Mouse (Mus musculus) c-Kit-positive CD71-negative TER-119-negative erythroid progenitor cells, embryonic 14.5 days (primary cell): ENCODE measurements around the gene H60b.
"Not testable (repeated sequence)": the region's sequence is repeated elsewhere in the genome, so short reads cannot be mapped to it uniquely, and the experiment has no call there.

ENCODE experiments used
- DNase-seq: peaks from one replicate; pipeline ENCODE4 v3.0.0-alpha.2; 2013; ENCODE audit warnings: low read depth

Gene H60b

DNA sequence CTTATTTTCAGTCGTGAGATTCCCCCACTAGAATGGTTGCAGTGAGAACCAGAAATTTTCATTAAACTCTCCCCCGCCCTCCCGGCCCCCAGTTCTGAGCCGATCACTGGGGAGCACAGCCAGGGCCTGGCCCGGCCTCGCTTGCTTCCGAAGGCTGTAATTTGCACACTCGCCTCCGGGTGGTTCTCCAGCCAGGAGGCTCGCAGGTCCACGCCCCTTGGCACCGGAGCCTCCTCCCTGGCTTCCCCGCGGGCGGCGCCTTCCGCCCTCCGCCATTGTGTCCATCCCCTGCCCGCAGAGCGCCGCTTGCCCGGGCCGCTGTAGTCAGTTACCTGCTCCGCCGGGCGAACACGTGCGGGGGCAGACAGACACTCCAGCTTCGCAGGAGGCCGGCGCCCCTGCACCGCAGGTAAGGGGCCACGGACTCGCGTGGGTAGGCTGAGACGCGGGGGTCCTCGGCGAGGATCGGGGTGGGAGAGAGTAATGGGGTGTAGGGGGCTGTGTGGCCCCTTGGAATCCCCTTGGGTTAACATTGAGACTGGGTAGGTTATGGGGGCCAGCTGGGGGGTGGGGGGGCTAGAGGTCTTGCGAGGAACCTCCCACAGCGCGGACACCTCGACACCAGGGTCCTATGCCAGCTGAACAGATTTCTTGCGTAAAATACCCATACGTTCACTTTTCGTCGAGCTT, at the start of gene H60b, which contains the start of gene Raet1e:
Gene H60b (plus strand): TSS at position 277 of the 690 bp plus-strand sequence.
Gene Raet1e (plus strand): TSS at position 260 of the 690 bp plus-strand sequence.
- DNase-seq = not testable (repeated sequence)

DNA sequence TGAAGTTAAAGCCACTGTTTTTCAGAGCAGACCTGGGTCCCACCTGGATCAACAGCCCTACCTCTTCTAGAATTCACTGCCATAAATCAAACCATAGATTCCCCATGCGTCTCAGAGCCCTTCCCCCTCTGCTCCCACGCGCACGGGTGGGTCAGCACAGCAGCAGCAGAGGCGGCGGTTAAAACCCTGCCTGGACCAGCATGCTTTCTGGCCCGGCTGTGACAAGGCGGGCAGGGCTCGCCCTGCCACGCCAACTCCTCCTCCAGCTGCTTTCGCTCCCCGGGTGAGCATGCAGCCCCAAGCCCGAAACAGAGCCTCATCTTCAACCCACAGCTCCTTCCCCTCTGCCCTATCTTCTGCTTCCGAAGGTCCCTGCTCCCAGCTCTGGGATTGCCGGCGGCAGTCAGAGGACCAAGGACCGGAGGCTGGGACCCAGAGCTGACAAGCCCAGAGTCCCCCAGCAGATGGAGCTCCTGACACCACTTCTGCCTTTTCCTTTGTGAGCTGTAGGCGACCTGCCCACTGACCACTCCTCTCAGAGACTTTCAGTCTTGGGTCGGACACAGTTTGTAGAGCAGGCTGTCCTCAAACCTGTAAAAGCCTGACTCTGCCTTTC, 17.6 kb upstream of the H60b start:
- no peak for DNase-seq

DNA sequence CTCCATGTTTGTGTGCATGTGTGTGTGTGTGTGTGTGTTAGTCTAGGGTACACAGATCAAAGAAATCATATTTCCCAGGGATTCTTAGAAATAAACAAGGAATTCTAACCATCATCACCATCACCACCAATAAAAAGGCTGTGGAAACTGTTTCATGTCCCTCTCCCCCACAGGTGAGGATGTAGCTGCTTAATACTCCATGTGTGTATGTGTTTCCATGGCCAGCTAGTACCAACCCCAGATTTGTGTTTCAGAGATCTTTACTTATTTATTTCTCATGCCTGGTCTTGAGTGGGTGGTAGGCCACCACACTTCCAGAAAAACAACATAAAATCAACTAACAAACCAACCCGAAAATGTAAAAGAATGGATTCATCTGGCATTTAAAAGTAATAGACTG, 16.2 kb upstream of the H60b start:
- DNase-seq = peak; percentile 75

DNA sequence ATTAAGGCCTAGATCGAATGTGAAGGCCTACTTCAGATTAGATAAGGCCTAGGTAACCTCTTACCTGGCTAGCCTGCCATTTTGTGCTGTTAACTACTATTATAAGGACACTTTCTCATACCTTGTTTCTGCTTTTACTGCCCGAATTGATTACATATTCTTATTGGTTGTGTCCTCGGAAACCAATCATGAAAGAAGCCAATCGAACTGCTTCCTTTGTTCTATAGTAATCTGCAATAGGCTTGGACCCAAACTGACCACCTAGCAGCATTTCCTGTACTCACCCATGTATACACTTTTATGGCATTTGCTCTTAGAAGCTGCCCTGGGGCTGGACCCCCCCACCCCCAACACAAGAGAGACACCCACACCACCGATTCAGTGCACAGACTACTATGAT, 15.5 kb upstream of the H60b start:
- no peak for DNase-seq

DNA sequence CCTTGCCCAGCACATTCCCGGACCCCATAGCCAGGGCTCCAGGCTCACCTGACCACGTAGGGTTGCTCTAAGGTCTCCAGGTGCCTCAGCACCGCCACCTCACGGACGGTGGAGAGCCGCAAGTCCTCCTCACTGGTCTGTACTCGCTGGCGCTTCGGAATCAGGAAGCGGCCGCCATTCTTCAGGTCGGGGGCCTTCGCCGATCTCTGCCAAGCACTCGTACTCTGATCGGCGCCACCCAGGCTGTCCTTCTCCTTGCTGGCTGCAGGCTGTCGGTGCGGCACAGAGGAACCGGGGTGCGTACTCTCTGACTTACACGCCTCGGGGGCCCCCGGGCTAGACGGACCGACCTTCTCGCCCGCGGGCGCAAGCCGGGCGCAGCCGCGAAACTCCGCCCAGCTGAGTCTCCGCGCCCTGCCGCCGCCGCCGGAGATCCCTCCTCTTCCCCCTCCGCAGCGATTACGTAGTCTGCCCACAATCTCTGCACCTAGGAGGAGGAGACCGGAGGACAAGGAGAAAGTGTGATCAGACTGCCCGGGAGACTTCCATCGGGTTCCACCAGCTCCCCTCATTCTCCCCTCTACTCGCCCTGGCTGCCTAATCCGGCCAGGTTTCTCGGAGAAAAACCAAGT, 9.8 kb upstream of the H60b start:
- DNase-seq = peak; percentile 46

DNA sequence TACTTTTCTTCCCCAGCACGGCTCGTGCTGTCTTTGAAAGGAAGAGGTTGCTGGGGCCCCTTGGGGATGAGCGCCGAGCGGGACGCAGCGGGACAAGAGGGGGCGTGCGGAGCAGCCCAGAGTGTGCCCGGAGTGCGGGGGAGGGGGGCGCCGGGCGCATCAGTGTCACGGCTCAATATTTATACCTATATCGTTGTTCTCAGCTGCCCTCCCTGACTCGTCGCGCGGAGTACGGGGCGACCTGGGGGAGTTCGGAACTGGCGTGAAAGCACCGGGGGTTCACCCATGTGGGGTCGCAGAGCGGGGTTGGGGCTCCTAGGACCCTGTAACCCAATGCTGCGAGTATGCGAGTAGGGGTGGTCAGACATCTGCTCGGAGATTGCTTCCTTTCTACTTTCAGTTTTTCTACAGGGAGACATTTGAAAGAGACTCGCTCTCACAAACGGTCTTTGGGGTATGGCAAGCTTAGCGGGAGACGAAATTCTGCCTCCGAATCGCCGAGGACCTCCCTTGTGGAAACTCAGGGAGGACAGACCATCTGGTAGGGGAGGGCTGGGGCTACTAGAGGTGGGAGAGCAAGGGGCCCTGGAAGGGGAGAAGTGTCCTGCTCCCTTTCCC, 9.2 kb upstream of the H60b start, which contains the start of gene E030030I06Rik:
Gene E030030I06Rik (minus strand): TSS at position 198 of the 618 bp plus-strand sequence.
- DNase-seq = no peak

DNA sequence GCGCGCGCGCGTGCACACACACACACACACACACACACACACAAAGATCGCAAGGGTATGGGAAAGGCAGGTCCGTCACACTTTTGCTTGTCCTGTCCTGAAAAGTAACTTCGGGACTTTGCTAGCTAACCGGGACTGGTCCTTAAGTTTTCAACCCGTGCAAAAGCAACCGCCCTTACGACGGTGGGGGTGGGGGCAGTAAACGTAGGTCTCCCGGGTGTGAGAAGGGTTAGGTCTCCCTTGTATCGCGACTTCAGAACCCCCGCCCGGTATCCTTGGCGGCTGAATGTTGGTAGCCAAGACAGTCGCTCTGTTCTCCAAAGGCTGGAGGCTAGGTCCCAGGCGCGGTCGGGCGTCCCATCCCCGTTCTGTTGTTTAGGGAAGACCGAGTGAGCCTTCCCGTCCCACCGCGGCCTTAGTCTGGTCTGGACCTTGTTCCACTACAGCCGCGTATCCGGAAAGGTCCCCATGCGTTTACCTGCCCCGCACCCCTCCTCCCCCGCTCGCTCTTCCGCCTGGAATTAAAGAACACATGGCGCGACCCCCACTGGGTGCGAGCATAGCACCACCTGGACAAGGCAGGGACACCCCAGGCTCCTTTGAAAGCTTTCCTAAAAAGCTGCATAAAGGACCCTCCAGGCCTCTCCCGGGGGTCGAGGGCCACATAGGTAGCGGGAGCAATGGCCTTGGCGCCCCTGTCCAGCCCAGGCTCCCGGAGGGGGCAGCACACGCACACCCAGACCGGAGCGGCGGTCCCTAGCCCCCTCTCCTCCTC, 8.5 kb upstream of the H60b start:
- DNase-seq = no peak

DNA sequence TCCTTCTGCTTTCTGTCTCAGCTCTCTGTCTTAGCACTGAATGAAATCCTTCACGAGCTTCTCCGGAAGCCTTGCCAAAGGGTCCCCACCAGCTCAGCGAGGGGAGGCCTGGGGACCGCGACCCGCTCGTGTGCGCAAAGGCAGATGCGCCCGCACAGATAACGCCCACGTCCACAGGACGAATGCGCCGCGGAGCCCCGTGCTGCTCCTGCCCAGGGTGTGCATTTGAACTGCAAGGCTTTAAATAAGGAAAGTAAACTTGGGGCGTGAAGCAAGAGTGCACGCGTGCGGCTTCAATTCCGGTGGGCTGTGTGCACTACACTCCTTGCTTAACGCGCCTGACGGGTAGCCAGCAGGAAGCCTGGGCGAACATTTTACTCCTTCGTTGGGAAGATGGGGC, 7.8 kb upstream of the H60b start:
- no peak for DNase-seq

DNA sequence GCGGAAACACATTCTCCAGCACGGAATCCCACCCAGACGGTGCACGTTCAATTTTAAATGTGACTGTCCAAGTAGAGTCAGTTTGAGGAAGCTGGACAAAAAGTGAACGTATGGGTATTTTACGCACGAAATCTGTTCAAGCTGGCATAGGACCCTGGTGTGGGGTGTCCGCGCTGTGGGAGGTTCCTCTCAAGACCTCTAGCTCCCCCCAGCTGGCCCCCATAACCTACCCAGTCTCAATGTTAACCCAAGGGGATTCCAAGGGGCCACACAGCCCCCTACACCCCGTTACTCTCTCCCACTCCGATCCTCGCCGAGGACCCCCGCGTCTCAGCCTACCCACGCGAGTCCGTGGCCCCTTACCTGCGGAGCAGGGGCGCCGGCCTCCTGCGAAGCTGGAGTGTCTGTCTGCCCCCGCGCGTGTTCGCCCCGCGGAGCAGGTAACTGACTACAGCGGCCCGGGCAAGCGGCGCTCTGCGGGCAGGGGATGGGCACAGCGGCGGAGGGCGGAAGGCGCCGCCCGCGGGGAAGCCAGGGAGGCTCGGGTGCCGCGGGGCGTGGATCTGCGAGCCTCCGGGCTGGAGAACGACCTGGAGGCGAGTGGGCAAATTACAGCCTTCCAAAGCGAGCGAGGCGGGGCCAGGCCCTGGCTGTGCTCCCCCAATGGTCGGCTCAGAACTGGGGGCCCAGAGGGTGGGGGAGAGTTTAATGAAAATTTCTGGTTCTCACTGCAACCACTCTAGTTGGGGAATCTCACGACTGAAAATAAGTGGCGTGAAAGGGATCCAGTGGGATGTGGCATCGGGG, 7.1 kb upstream of the H60b start:
- not testable (repeated sequence) for DNase-seq

DNA sequence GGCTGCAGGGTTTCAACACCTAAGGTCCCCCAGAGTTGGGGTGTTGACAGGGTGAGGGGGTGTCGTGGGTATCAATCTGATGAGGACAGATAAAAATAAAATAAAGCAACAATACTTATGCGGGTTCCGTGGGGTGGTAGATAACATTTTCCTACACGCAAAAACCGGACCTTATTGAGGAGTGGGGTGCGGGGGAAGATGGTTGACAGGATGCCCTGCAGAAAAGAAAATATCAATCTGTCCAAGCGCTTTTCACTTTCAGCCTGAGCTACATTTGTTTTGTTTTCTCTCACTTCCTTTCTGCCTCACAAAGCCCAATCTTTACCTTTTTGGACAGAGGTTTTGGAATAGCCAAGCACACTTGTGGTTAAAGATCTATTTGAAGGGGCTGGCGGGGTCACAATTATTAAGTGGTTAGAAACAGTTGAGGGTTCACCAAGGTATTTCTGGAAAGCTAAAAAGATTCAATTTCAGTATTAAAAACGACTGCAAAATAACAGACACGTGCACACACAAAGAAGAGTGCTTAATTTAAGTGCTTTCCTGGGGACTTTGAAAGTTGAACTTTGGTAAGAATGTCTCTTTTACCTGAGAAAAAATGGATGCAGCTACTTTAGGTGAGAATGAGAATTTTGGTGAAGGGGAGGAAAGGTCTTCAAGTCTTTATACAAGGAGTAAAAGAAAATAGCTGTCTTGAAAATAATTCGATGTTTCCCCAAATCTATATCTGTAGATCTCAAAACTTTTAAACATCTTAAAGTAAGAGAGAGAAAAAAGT, 6.3 kb upstream of the H60b start:
- DNase-seq = not testable (repeated sequence)

DNA sequence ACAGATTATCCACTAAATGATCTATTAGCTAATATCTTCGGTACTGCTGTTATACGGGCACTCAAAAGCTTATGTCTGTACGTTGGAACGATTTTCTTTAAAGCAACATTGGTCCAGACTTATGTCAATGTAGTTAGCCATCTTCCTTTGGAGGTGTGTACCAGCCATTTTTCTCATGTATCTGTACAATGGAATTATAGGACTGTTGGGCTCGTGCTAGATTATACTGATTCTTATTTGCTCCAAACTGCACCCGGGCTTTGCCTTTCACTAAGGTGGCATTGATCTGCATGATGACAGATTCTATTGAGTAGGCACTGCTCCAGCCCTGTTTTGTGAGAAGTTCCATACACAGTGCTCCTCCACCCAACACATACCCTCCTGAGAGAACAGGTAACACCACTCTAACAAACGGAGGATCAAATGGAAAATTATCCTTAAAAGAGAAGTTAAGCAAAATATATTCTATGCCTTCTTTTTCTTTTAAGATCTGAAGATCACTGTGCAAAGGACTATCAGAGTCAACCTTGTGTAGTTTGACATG, 5.2 kb upstream of the H60b start:
- DNase-seq = not testable (repeated sequence)

DNA sequence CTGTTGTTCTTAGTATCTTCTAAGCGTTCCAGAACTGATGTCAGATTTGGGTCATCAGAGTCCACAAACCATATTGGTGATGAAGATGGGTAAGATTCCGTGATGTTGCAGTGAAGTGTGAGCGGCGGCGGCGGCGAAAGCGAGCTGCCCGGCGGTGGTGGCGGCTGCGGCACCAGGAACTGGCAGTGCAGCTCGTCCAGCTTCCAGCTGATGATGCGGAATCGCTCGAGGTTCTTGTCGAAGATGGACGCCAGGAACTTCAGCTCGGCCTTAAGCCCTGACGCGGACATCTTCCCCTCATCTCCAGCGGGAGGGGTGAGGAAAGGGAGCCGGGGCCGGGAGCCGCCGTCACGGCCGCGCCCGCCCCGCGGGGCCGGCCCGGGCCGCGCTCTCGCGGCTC, 4.3 kb upstream of the H60b start:
- DNase-seq = not testable (repeated sequence)

DNA sequence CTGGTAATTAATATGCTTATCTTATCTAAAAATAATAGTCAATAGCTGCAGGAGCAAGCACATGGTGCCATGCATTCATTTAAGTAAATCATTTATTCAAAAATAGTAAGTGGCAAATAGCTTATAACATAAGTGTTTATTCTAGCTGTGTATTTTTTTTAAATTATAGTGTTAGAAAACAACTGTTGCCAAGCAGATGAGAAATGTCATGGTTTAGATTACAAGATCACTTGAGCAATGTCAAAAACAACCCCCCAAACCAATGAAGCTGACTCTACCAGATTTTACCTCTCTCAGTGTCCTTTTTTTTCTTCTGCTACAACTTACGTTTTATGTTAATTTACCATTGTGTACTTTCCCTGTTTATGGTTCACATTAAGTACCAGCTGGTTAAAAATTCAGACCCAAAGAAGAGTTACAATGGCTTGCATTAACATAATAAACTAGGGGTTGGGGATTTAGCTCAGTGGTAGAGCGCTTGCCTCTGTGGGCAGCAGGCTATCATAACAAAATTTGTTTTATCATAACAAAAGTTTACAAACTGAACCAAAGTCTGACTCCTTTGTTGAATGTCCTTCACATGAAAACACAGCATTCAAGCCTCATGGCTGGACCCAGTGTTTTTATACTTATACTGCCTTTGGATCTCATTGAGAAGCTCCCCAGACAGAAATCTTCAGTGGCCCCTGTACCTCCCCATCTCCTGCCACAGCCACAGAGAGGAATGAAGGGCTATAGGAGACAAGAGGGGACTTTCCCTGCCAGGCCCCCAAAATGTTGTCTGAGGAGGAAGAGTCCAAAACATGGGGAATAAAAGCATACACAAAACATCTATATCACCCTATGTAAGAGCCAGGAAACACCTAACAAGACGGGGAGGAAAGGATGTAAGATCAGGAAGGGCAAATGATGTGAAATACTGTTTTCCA, 3.3 kb upstream of the H60b start:
- no peak for DNase-seq

DNA sequence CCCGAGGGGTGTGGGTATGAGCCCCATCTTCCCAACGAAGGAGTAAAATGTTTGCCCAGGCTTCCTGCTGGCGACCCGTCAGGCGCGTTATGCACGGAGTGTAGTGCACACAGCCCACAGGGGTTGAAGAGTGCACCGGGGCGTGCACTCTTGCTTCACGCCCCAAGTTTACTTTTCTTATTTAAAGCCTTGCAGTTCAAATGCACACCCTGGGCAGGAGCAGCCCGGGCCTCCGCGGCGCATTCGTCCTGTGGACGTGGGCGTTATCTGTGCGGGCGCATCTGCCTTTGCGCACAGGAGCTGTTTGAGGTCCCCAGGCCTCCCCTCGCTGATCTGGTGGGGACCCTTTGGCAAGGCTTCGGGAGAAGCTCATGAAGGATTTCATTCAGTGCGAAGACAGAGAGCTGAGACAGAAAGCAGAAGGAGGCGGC, 760 bp downstream of the H60b start:
- DNase-seq = no peak

DNA sequence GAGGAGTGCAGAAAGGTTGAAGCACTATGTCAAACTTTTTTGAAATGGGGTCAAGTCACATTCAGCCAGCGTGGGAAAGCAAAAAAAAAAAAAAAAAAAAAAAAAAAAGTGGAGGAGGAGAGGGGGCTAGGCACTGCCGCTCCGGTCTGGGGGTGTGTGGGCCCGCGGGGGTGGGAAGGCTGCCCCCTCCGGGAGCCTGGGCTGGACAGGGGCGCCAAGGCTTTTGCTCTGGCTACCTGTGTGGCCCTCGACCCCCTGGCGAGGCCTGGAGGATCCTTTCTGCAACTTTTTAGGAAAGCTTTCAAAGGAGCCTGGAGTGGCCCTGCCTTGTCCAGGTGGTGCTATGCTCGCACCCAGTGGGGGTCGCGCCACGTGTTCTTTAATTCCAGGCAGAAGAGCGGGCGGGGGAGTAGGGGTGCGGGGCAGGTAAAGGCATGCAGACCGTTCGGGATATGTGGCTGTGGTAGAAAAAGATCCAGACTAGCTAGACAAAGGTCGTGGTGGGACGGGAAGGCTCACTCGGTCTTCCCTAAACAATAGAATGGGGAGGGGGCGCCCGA, 1.3 kb downstream of the H60b start:
- no peak for DNase-seq

DNA sequence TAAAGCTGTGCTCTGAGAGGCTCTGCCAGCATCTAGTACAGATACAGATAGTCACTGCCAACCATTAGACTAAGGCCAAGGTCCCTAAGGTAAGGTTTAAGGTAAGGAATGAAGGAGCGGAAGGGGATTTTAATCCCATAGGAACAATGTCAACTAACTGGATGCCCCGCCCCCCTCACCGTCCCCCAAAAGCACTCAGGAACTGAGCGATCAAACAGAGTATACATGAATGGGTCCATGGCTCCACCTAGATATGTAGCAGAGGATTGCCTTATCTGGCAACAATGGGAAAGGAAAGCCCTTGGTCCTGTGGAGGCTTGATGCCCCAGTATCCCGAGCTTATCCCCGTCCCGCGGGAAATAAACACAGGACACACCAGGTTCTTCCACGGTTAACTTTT, 4.9 kb downstream of the H60b start:
- DNase-seq = not testable (repeated sequence)

DNA sequence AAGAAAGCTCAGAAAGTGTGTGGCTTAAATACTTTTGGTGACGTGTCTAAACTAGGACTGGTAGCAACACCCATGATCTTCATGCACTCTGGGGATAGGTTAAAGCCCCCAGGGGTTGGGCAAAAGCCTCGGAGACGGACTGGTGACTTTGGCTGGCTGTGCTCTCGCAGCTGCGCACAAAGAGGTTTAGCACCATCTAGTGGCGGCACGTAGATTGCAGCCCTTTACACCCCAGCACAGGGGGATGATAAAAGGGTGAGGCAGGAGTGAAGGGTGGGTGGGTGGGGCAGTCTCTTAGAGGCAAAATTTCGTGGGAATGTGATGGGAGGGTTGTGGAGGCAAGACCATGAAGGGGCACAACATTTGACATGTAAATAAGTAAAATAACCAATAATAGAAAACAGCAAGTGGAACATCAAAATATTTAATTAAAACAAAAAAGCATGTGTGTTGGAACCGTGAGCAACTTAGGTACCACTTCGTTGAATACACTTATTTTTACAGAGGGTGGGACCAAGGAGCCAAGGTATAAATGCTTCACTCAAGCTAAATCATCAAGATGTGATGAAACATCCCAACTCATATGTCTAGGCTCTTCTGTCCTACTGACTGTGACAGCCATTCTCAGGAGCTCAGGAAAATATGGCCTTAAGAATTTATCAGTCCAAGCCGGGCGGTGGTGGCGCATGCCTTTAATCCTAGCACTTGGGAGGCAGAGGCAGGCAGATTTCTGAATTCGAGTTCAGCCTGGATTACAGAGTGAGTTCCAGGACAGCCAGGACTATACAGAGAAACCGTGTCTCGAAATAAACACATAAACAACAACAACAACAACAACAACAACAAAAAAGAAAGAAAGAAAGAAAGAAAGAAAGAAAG, 5.6 kb downstream of the H60b start:
- not testable (repeated sequence) for DNase-seq
